Mouse (Mus musculus): ENCODE results near the gene Hgfac.

Hgfac gene

GRCm38 (mm10) chr5:35037438-35037837 is 3.9 kb upstream of the Hgfac start:
- DNase-seq (ENCODE audit: low spot score in 2 of 2), result no peak

GRCm38 (mm10) chr5:35042431-35043109 is 1.3 kb downstream of the Hgfac start:
- DNase-seq (ENCODE audit: low spot score in 2 of 2), result no peak

GRCm38 (mm10) chr5:35043110-35043451 is 1.8 kb downstream of the Hgfac start:
- peak; percentile 64 to 75 for DNase-seq (ENCODE audit: low spot score in 2 of 2)

GRCm38 (mm10) chr5:35050541-35050940 is 9.2 kb downstream of the Hgfac start:
- DNase-seq (ENCODE audit: low spot score in 2 of 2), result no peak

DNA sequence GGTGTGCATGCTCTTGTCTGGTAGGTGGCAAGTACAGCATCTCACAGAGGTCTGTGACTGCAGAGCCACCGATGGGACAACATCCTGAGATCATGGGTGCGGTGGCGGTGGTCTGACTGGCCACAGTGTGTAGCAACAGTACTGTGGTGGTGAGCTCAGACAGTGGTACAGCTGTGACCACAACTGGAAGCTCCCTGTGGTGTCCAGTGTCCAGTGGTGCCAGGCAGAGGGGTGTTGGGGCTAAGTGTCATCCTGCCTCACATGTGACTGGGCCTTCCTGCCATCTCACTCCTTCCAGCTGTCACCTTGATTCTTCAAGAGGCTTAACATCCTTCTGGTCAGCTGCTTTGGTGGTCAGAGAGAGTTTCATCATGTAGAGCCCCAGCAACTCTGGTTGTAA is 13.3 kb downstream of the Hgfac start:
- no peak for DNase-seq (ENCODE audit: low spot score in 2 of 2)

DNA sequence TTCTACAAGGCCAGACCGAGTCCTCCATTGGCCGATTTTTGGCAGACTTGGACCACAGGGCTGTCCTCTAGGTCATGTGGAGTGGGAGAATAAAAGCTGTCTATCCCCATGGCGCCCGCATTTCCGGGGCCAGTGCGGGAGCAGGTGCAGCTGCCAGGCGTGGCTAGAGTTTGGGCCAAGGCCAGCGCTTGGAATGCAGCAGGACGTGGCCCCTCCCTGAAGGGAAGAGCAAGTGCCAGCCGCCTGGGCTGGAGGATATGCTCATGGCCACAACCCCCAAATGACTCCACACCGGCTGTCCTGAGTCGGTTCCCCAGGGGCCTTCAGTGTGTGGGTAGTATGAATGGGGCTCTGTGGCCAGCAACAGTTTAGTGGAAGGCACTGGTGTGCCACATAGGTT is 13.8 kb downstream of the Hgfac start:
- DNase-seq (ENCODE audit: low spot score in 2 of 2), result no peak

DNA sequence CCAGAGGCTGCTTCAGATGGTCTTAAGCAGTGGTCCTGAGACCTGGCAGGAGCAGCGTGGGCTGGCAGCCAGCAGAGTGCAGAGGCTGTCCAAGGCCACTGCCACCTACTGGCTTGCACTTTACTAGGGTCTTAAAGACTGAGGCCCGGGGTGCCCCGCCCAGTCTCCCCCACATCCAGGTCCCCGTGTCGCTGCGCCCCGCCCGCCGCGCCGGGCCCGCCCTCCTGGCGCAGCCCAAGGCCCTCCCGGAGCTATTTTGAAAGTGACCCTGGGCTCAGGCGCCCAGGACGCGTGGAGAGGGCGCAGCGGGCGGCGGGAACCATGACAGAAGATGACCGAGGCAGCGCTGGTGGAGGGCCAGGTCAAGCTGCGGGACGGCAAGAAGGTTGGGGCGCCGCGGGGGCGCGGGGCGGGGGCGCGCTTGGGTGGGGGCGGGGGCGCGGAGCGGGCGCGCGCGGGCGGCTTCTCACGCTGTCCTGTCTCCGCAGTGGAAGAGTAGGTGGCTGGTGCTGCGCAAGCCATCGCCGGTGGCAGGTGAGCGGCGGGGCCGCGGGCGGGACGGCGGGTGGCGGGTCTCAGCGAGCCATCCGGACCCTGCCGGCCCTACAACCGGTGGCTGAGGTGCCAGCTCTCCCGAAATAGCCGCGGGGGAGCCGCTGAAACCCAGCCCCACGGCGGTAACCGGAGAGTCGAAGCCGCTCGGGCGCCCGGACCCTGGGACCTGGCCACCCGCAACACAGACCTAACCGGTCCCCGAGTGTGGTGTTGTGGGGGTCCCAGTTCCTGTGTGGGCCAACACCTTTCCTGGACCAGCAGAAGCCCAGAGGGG is 15.5 kb downstream of the Hgfac start, which contains the start of gene Dok7:
Gene Dok7, plus strand, starts transcription at position 163 of the 829 bp plus-strand sequence.
- DNase-seq (ENCODE audit: low spot score in 2 of 2), result peak in 1 of 2 experiments; percentile 41

DNA sequence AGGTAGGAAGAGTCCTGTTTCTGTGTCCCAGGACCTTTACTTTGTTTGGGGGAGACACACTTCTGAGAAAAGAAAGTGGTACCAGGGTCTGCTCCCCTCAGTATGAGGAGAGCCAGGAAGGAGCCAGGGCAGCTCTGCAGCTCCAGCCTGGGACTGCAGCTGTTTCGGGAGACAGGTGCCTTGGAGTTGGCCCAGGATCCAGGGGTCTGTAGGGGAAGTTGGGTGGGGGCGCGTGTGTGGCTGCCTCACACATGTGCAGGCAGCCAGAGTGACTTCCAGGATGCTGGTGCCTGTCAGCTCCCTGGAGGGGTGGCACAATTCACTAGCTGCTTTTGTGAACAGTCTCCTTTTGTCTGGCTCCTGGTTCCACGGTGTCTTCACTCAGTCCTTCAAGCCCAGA is 16.3 kb downstream of the Hgfac start:
- no peak for DNase-seq (ENCODE audit: low spot score in 2 of 2)

- no peak for DNase-seq (ENCODE audit: low spot score in 2 of 2)
Measured at GRCm38 (mm10) chr5:35058216-35058615, 16.9 kb downstream of the Hgfac start.

GRCm38 (mm10) chr5:35060098-35060497 is 18.8 kb downstream of the Hgfac start:
- no peak for DNase-seq (ENCODE audit: low spot score in 2 of 2)

DNA sequence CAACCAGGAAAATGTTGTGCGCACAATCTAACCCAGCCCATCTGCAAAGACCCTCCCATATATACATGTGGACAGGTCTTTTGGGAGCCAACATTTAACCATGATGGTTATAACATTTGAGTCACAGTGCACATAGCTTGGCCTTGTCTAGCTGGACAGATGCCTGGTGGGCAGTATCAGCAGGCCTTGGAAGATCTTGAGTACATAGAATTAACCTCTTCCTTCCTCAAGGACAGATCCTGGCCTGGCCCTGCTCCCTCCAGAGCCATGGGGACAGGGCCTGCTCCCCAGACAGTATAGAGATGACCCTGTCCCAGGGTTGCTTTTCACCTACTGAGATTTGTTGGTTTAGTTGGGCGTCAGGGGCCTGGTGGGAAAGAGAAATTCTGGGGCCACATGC is 28.5 kb downstream of the Hgfac start:
- DNase-seq (ENCODE audit: low spot score in 2 of 2), result no peak

DNA sequence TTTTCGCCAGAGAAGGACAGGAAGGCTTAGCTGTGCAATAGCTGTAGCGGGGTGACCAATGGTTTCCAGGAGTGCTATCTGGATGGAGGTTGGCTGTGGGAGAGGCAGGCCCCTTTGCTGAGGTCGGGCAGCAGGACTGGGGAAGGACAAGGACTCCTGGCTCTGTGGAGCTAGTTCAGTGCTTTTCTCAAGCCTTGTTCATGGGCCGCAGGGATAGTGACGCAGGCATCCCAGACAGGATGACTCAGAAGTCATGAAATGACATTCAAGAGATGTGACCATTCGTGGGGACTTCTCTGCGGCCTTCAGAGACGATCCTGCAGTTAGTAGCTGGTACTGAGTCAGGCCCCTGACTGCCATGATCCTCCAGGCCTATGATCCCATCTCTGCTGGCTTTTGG is 29.0 kb downstream of the Hgfac start:
- no peak for DNase-seq (ENCODE audit: low spot score in 2 of 2)

- DNase-seq (ENCODE audit: low spot score in 2 of 2), result peak; percentile 23 to 44
Measured at GRCm38 (mm10) chr5:35070953-35071352, 29.6 kb downstream of the Hgfac start.

DNA sequence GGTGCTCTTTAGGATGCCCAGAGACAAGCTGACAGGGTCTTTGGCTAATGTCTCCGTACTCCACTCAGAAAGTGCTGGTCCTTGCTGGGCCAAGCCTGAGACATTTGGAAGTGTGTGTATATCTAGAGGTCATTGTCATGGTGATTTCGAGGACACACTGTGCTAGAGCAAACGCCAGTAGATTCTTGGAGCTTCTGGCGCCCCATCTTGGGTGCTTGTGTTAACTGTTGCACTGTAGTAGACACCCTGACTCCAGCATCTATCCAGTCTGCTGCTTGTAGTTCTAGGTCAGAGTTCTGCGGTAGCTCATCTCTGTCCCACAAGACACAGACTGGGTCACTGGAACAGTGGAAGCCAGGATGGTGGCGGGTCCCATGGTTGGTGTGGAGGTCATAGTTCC is 30.5 kb downstream of the Hgfac start:
- DNase-seq (ENCODE audit: low spot score in 2 of 2), result no peak

- no peak for DNase-seq (ENCODE audit: low spot score in 2 of 2)
Measured at GRCm38 (mm10) chr5:35073235-35073634, 31.9 kb downstream of the Hgfac start.

GRCm38 (mm10) chr5:35073992-35074391 is 32.7 kb downstream of the Hgfac start:
- no peak for DNase-seq (ENCODE audit: low spot score in 2 of 2)

DNA sequence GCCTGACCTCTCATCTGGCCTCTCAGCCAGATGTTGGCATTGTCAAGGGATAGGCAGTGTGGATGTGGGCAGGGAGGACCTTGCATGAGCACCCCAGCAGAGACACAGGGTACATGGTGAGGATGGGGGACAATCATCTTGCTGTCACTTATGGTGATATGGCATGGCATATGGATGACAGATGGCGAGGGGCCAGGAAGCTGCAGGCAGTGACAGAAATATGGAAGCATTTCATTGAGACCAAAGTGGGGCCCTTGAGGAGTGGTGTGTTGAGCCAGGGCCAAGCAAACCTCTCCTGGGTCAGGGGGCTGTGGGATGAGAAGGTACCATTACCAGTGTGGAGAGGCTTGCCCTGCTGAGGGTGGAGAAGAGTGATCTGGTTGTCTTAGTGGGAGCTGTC is 35.1 kb downstream of the Hgfac start:
- no peak for DNase-seq (ENCODE audit: low spot score in 2 of 2)

DNA sequence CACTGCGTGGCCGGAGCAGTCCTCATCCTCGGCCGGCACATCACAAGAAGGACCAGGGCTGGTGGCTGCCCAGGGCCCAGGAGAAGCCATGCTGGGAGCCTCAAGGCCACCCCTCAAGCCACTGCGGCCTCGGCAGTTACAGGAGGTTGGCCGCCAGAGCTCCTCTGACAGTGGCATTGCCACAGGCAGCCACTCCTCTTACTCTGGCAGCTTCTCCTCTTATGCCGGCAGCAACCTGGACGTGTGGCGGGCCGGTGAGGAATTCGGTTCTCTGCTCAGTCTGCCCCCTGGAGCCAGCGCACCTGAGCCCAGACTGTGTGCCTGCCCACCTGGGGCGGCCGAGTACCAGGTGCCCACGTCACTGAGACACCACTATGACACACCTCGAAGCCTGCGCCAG is 37.8 kb downstream of the Hgfac start:
- DNase-seq (ENCODE audit: low spot score in 2 of 2), result no peak

DNA sequence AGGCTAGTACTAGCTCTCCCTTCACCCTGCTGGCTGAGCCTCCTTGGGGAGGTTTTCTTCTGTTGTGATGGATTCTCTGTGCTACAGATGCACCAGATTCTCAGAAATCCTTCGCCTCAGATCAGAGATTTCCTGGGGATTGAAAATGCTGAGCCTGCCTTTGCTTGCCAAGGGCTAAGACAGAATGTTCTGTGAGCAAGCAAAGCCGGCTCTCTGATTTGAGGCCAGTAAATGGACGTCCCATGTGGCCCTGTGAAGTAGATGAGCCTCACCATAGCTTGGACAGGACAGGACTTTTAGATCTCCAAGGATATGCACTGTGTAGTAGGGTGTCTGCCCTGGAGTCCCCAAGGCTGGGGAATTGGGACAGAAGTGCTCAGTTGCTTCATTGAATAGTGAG is 43.6 kb downstream of the Hgfac start:
- DNase-seq (ENCODE audit: low spot score in 2 of 2), result no peak

DNA sequence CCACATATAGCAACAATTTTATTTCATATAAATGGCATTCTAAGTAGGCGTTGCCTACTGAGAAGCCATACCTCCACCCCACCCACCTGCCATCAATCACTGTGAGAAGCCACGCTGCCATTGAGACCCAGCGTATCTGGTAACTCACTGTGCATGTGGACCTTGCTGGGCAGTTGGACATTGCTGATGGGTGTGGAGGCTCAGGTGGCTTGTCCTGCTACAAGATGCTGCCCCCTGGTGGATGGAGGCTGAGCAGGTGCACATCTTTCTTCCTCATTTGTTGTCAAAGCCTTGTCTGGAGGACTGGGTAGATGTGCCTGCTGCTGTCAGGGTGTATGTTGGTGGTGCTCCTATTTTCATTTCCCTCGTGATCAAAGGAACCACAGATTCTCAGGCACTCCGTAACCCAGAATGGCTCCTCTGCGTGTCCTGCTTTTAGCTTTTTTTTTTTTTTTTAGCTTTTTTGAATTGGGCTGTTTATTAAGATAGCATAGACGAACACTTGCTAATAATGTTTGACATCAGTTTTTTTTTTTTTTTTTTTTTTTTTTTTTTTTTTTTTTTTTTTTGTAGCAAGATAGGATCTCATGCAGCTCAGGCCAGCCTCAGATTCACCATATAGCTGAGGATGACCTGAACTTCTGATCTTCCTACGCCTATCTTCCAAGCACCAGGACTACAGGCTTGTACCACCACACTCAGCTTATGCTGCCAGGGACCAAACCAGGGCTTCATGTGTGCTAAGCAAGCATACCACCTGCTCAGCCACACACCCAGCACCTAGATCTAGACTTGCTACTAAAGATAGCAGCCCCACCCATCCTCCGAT is 47.7 kb downstream of the Hgfac start:
- peak; percentile 38 to 39 for DNase-seq (ENCODE audit: low spot score in 2 of 2)

GRCm38 (mm10) chr5:35089614-35089963 is 48.3 kb downstream of the Hgfac start:
- no peak for DNase-seq (ENCODE audit: low spot score in 2 of 2)

DNA sequence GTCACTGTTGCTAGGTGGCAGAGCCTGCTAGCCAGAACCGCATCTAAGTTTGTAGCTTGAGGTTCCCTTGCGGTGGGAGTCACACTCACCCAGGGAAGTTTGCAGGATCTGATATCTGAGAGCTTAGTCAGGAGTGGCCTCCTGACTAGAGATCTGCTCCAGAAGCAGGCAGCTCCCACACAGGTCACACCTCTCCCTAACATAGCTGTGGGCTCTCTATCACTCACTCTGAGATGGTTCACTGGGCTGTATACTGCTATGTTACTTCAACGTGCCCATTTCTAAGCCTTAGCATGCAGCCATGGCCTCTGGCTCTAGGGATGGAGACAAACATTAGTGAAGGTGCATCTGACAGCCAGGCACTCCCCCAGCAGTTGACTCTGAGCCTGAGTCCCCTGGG is 50.3 kb downstream of the Hgfac start:
- DNase-seq (ENCODE audit: low spot score in 2 of 2), result no peak

Data from frontal cortex, postnatal 10 days (tissue).